Mouse (Mus musculus): Measurements from ENCODE around the gene Tppp.

- TF ChIP-seq POLR2A (IDR thresholded peaks at IDR 0.05; ENCODE audit: control insufficient read depth, low read depth, low read length) (peak; percentile 93), CTCF (IDR thresholded peaks at IDR 0.05; ENCODE audit: control insufficient read depth, insufficient read depth, insufficient replicate concordance, low read depth, low read length) (no peak)
Measured at GRCm38 (mm10) chr13:74061613-74062377, 52.6 kb downstream of the Tppp start, which contains the start of gene Cep72.
